In the genomic region with DNA sequence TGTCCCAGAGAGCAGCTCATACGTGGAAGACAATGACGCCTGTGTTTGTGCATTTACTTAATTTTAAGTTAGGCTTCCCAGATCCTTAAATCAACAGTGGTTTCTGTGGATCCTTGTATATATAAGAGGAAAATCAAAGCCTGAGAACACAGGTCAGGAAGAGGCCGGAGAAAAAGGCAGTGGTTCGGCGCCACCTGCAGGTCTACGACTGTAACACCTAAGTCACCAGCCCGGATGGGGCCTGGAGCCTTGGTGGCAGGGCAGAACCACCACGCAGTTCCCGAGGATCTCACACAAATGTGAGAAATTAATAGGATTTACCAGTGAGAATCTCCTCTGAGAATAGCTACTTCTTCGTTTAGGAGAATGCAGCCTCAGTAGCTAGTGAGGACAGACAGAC, we compare ENCODE assay signal across 10 mouse cellular contexts.
DNase-seq lines count a peak whose midpoint lies in the region; ATAC-seq and TF ChIP-seq lines count a peak whose summit lies in the region.
"Had no signal": no experiment of that assay in that cellular context is flagged by ENCODE, and none has a peak within 500 bp of the region (broad histone marks: within the 10 kb centered on the region; RNA-seq: fewer than 3 reads in every experiment).

No protein-coding gene starts in this region.

- no peaks in the 10 kb centered on the region for H3K27me3 ChIP-seq in heart, adult 2 months (ENCODE audit: control insufficient read depth, insufficient read depth, low read length)
- H3K27me3 ChIP-seq in heart, embryonic 12.5 days (replicated peaks) = no peaks in the 10 kb centered on the region
- H3K27me3 ChIP-seq: heart, embryonic 13.5 days had no signal

- no peak for TF ChIP-seq POLR2A in heart, adult 2 months (IDR thresholded peaks at IDR 0.05; ENCODE audit: insufficient read depth, low read depth, low read length)

- TF ChIP-seq EP300 in heart, adult 2 months (IDR thresholded peaks at IDR 0.05; ENCODE audit: insufficient read depth, low read depth, low read length) = no peak

- no peak for ATAC-seq in heart, embryonic 12.5 days (ENCODE audit: insufficient number of reproducible peaks, low FRiP score)
- 0 out of 2 replicates have a peak, but pooled peaks have one; percentile 39 for ATAC-seq in common myeloid progenitor, adult 5-6 weeks (replicated peaks; ENCODE audit: low read depth, poor library complexity, severe bottlenecking)

- peak; percentile 65 for TF ChIP-seq CTCF in heart, adult 2 months (IDR thresholded peaks at IDR 0.05)

- H3K79me2 ChIP-seq in heart, adult 2 months (replicated peaks; ENCODE audit: control insufficient read depth, insufficient read depth, low read length) = no peaks in the 10 kb centered on the region

- no peak overlapping the region for H3K27ac ChIP-seq in heart, adult 2 months
- H3K27ac ChIP-seq in heart, embryonic 12.5 days (ENCODE audit: poor library complexity, severe bottlenecking) = no peak overlapping the region
- H3K27ac ChIP-seq: heart, embryonic 13.5 days had no signal

- H3K9me3 ChIP-seq in heart, embryonic 12.5 days (replicated peaks) = no peaks in the 10 kb centered on the region
- H3K9me3 ChIP-seq: heart, embryonic 13.5 days had no signal

- H3K9ac ChIP-seq in heart, adult 2 months (ENCODE audit: low read depth, low read length) = no peak overlapping the region
- H3K9ac ChIP-seq in heart, embryonic 12.5 days = no peak overlapping the region
- H3K9ac ChIP-seq: heart, embryonic 13.5 days had no signal

- peak; percentile 3 to 25 for DNase-seq in heart, adult 2 months
- peak; percentile 10 for DNase-seq in ovary, postnatal 14 days (ENCODE audit: low spot score)
- DNase-seq in ovary, postnatal 10 days (ENCODE audit: low spot score) = no peak
- DNase-seq in kidney, postnatal 36 days = peak; percentile 6 to 73
- DNase-seq in retina, postnatal 7 days (ENCODE audit: low read depth, low spot score) = peak; percentile 28
- no peak for DNase-seq in gastrocnemius, adult 18-20 months (ENCODE audit: low spot score)

- WGBS in heart, adult 2 months = 27% methylated on average over 10 of the region's 10 CpGs
- WGBS in heart, embryonic 12.5 days = 20% methylated on average over 10 of the region's 10 CpGs

- H3K36me3 ChIP-seq in heart, adult 2 months (ENCODE audit: control insufficient read depth, insufficient read depth, low read length) = no peaks in the 10 kb centered on the region
- no peaks in the 10 kb centered on the region for H3K36me3 ChIP-seq in heart, embryonic 12.5 days
- H3K36me3 ChIP-seq: G1E; heart, embryonic 13.5 days had no signal

- intact Hi-C loops in heart, adult 2 months (cut with DNase I) = no loop called here

- no peak overlapping the region for H3K4me2 ChIP-seq in heart, embryonic 12.5 days
- H3K4me2 ChIP-seq: heart, embryonic 13.5 days had no signal

- no peak overlapping the region for H3K4me3 ChIP-seq in heart, adult 2 months
- H3K4me3 ChIP-seq in heart, embryonic 12.5 days = no peak overlapping the region
- H3K4me3 ChIP-seq: heart, embryonic 13.5 days had no signal

- H3K4me1 ChIP-seq in heart, adult 2 months (ENCODE audit: control insufficient read depth, insufficient read depth, low read length) = no peaks in the 10 kb centered on the region
- H3K4me1 ChIP-seq in heart, embryonic 12.5 days (replicated peaks) = no peaks in the 10 kb centered on the region
- H3K4me1 ChIP-seq: heart, embryonic 13.5 days had no signal

Comparison
In these comparisons a context has a peak if more than half of its experiments do, and no peak if none do; other contexts are left out.
1. DNase-seq: peak in heart, adult 2 months (2 of 2), ovary, postnatal 14 days (single experiment), kidney, postnatal 36 days (2 of 2) and retina, postnatal 7 days (single experiment); none in ovary, postnatal 10 days (single experiment) and gastrocnemius, adult 18-20 months (single experiment).